Mouse (Mus musculus) monocyte, adult 5-6 weeks (primary cell): Measurements from ENCODE around the gene Csnk2b. TPM values are rescaled to one million over a fixed set of nuclear protein-coding genes. Genes with fewer than 3 reads are reported as not detected.

Experiments
- ATAC-seq: fragments of 153-309, 156-312 bp; replicated peaks from 2 replicates; pipeline ENCODE4 v1.8.0; 2017; ENCODE audit warnings: mild to moderate bottlenecking; ENCODE audit not compliant: low TSS enrichment, insufficient number of reproducible peaks, severe bottlenecking, poor library complexity, low FRiP score
- total RNA-seq: library from RNA; stranded (forward); fragments of 200-1000, 200-491, 200-594 nt; gene quantifications from 3 replicates; pipeline ENCODE4 v1.2.3, GENCODE M21; 2017

Gene Csnk2b
- total RNA-seq, 1 experiment from 2014 or later: 188 TPM

- ATAC-seq: no peak
Measured at GRCm38 (mm10) chr17:35096597-35096996, 25.3 kb downstream of the Csnk2b start.

GRCm38 (mm10) chr17:35094475-35095365 is 27.1 kb downstream of the Csnk2b start:
- no peak for ATAC-seq

- ATAC-seq: no peak
Measured at GRCm38 (mm10) chr17:35092403-35093198, 29.3 kb downstream of the Csnk2b start.

GRCm38 (mm10) chr17:35090166-35090932 is 31.5 kb downstream of the Csnk2b start:
- ATAC-seq: no peak

GRCm38 (mm10) chr17:35088825-35089644 is 32.8 kb downstream of the Csnk2b start, which contains the start of gene Abhd16a:
Gene Abhd16a, plus strand, starts transcription at chr17:35089263.
- ATAC-seq: peak; percentile 95

GRCm38 (mm10) chr17:35088151-35088550 is 33.7 kb downstream of the Csnk2b start:
- no peak for ATAC-seq

GRCm38 (mm10) chr17:35085208-35085865 is 36.5 kb downstream of the Csnk2b start, which contains the start of gene Ly6g6f:
Gene Ly6g6f, minus strand, starts transcription at chr17:35085610.
- ATAC-seq: no peak

GRCm38 (mm10) chr17:35083929-35084497 is 37.8 kb downstream of the Csnk2b start:
- no peak for ATAC-seq

- no peak for ATAC-seq
Measured at GRCm38 (mm10) chr17:35082841-35083576, 38.8 kb downstream of the Csnk2b start.

GRCm38 (mm10) chr17:35080710-35081109 is 41.1 kb downstream of the Csnk2b start:
- no peak for ATAC-seq

GRCm38 (mm10) chr17:35080248-35080647 is 41.6 kb downstream of the Csnk2b start:
- ATAC-seq: no peak

- no peak for ATAC-seq
Measured at GRCm38 (mm10) chr17:35079778-35080177, 42.1 kb downstream of the Csnk2b start.

- peak; percentile 83 for ATAC-seq
Measured at GRCm38 (mm10) chr17:35077786-35078233, 44.0 kb downstream of the Csnk2b start, which contains the start of gene Ly6g6d. Gene Ly6g6d, minus strand, starts transcription at chr17:35078065.

- no peak for ATAC-seq
Measured at GRCm38 (mm10) chr17:35077285-35077684, 44.6 kb downstream of the Csnk2b start.

- no peak for ATAC-seq
Measured at GRCm38 (mm10) chr17:35076507-35077176, 45.2 kb downstream of the Csnk2b start, which contains the start of gene Ly6g6e. Gene Ly6g6e, plus strand, starts transcription at chr17:35076902.

GRCm38 (mm10) chr17:35074097-35074496 is 47.8 kb downstream of the Csnk2b start:
- no peak for ATAC-seq
